Mouse (Mus musculus): Measurements from ENCODE around the gene Sigirr. TPM values are rescaled to one million over a fixed set of nuclear protein-coding genes. Genes with fewer than 3 reads are reported as not detected.

Gene Sigirr
- total and polyA plus RNA-seq, 2 experiments from 2014 or later: 4.2 to 16.8 TPM

DNA sequence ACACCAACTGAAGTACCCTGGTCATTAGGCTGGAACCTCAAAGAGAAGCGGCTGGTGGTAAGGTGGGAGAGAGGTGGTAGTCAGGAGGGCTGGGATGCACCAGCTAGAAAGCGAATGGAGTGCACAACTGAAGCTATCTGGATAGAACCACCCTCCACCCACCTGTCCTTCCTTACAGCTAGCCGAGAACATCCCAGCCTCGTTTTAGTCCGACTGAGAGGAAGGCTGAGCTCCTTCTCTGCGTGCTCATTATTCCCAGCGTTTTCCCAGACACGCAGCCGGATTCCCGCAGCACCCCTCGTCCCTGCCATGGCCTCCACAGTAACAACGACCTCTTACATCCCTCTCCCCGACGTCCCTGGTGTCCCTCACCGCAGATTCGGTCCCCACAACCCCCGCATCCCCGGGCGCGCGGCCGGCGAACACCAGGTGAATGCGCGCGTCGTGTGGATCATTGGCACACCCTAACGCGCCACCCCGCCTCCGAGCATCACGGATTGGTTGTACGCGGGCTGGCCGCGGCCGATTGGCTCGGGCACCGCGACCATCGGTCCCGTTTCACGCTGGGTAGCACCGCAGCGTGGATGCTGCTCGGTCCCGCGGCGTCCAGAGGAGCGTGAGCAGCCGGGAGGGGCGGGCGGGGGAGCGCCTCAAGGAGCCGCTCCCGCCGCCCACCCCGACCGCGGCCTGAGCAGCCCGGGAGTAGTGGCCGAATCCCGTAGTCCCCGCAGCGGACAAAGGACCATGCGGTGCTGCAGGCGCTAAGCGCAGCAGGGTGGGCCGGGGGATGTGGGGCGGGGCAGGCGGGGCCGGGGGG, 39.7 kb downstream of the Sigirr start, which contains the start of gene B4galnt4:
Gene B4galnt4 (plus strand): TSS at position 679 of the 817 bp plus-strand sequence.
- Histone ChIP-seq H3K9me3 (replicated peaks; ENCODE audit: control insufficient read depth, low read length) (0 out of 2 replicates have a peak, but pooled peaks cover 3% of the 10 kb centered on the region), H3K4me1 (ENCODE audit: control insufficient read depth, insufficient read depth) (0 out of 2 replicates have a peak, but pooled peaks cover 3% of the 10 kb centered on the region), H3K4me3 (ENCODE audit: low read depth, low read length) (peak within 1 kb of the TSS; percentile 48), H3K27ac (ENCODE audit: low read depth) (no peak within 1 kb of the TSS), H3K36me3 (replicated peaks; ENCODE audit: control insufficient read depth, insufficient read depth, low read length) (no peaks in the 10 kb centered on the region), H3K9ac (replicated peaks; ENCODE audit: low read depth, low read length) (peak within 1 kb of the TSS; percentile 24; the same call in 1 of the 2 replicates), H3K27me3 (ENCODE audit: control insufficient read depth, insufficient read depth, low read length) (peaks cover 54% of the 10 kb centered on the region), H3K4me2 (ENCODE audit: low read depth, low read length) (peak within 1 kb of the TSS; percentile 67)
- ATAC-seq (ENCODE audit: insufficient read depth, low read depth): peak; percentile 68
- TF ChIP-seq CTCF (IDR thresholded peaks at IDR 0.05; ENCODE audit: low read depth): no peak
- TF ChIP-seq EP300 (IDR thresholded peaks at IDR 0.05; ENCODE audit: low read depth): no peak
- WGBS: under 1% methylated on average over 70 of the region's 72 CpGs
- DNase-seq (ENCODE audit: low spot score): no peak

DNA sequence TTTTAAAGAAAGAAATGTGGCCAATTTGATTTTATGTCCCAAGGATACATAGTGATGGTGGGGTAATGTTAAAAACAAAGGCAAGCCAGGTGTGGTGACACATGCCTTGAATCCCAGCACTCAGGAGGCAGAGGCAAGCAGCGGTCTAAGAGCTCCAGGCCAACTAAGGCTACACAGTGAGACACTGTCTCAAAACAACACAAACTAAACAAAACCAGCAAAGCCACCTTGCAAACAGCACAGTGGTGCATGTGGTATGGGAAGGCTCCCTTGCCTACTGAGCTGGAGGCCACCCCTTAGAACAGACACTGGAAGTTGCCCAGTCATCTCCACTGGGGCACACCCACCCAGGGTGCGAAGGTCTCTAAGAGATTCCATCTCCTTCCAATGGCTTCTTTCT, 40.4 kb downstream of the Sigirr start:
- Histone ChIP-seq H3K4me1 (ENCODE audit: control insufficient read depth, insufficient read depth) (0 out of 2 replicates have a peak, but pooled peaks cover 3% of the 10 kb centered on the region), H3K9ac (replicated peaks; ENCODE audit: low read depth, low read length) (no peak overlapping the region), H3K9me3 (replicated peaks; ENCODE audit: control insufficient read depth, low read length) (0 out of 2 replicates have a peak, but pooled peaks cover 4% of the 10 kb centered on the region), H3K36me3 (replicated peaks; ENCODE audit: control insufficient read depth, insufficient read depth, low read length) (no peaks in the 10 kb centered on the region), H3K27me3 (ENCODE audit: control insufficient read depth, insufficient read depth, low read length) (peaks cover 54% of the 10 kb centered on the region), H3K27ac (ENCODE audit: low read depth) (no peak overlapping the region), H3K4me2 (ENCODE audit: low read depth, low read length) (no peak overlapping the region), H3K4me3 (ENCODE audit: low read depth, low read length) (no peak overlapping the region)
- TF ChIP-seq CTCF (IDR thresholded peaks at IDR 0.05; ENCODE audit: low read depth): no peak
- no peak for TF ChIP-seq EP300 (IDR thresholded peaks at IDR 0.05; ENCODE audit: low read depth)
- DNase-seq (ENCODE audit: low spot score): no peak
- WGBS: 78% methylated on average over 2 of the region's 2 CpGs
- no peak for ATAC-seq (ENCODE audit: insufficient read depth, low read depth)

DNA sequence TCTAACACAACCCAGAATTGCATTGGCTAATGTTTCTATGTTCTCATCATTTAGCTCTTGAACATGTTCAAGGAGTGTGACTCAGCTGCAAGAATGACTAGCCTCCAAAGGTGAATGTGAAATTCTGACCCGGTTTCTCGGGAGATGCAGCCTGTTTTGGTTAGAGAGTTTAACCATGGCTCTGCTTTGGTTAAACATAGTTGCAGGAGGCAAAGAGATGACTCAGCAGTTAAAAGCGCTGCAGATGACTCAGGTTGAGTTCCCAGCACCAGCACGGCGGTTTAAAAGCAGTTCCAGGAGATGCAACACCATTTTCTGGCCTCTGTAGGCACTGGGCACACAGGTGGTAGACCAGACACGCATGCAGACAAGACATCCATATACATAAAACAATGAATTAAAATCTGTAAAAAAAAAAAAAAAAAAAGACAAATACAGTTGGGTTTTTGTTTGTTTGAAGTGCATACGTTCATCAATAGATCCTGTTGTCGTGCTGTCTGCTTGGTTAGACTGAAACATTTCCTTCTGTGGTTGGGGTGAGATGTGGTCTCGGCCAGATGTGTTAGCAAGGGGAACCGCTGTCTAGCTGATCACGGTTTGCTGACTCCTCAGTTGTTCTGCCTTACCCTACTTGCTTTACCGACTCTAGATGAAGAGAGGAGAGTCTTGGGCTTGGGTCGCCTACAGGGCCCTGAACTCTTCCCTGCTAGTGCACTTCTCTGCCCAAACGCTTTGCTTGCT, 41.6 kb downstream of the Sigirr start:
- ATAC-seq (ENCODE audit: insufficient read depth, low read depth): no peak
- TF ChIP-seq EP300 (IDR thresholded peaks at IDR 0.05; ENCODE audit: low read depth): no peak
- TF ChIP-seq CTCF (IDR thresholded peaks at IDR 0.05; ENCODE audit: low read depth): no peak
- Histone ChIP-seq H3K4me3 (ENCODE audit: low read depth, low read length) (no peak overlapping the region), H3K4me1 (ENCODE audit: control insufficient read depth, insufficient read depth) (0 out of 2 replicates have a peak, but pooled peaks cover 3% of the 10 kb centered on the region), H3K4me2 (ENCODE audit: low read depth, low read length) (no peak overlapping the region), H3K9ac (replicated peaks; ENCODE audit: low read depth, low read length) (no peak overlapping the region), H3K27me3 (ENCODE audit: control insufficient read depth, insufficient read depth, low read length) (peaks cover 52% of the 10 kb centered on the region), H3K27ac (ENCODE audit: low read depth) (no peak overlapping the region), H3K9me3 (replicated peaks; ENCODE audit: control insufficient read depth, low read length) (0 out of 2 replicates have a peak, but pooled peaks cover 4% of the 10 kb centered on the region), H3K36me3 (replicated peaks; ENCODE audit: control insufficient read depth, insufficient read depth, low read length) (no peaks in the 10 kb centered on the region)
- DNase-seq (ENCODE audit: low spot score): no peak
- 79% methylated on average over 14 of the region's 14 CpGs for WGBS

GRCm38 (mm10) chr7:141057541-141057940, 42.8 kb downstream of the Sigirr start:
- H3K9ac ChIP-seq (replicated peaks; ENCODE audit: low read depth, low read length): no peak overlapping the region
- H3K4me1 ChIP-seq (ENCODE audit: control insufficient read depth, insufficient read depth): 0 out of 2 replicates have a peak, but pooled peaks cover 3% of the 10 kb centered on the region
- DNase-seq (ENCODE audit: low spot score) (no peak), ATAC-seq (ENCODE audit: insufficient read depth, low read depth) (no peak)
- TF ChIP-seq CTCF (IDR thresholded peaks at IDR 0.05; ENCODE audit: low read depth) (no peak), EP300 (IDR thresholded peaks at IDR 0.05; ENCODE audit: low read depth) (no peak)
- H3K4me2 ChIP-seq (ENCODE audit: low read depth, low read length): no peak overlapping the region
- no peak overlapping the region for H3K4me3 ChIP-seq (ENCODE audit: low read depth, low read length)
- H3K27ac ChIP-seq (ENCODE audit: low read depth): no peak overlapping the region
- WGBS: 72% methylated on average over 1 of the region's 1 CpGs
- H3K27me3 ChIP-seq (ENCODE audit: control insufficient read depth, insufficient read depth, low read length): peaks cover 40% of the 10 kb centered on the region
- no peaks in the 10 kb centered on the region for H3K36me3 ChIP-seq (replicated peaks; ENCODE audit: control insufficient read depth, insufficient read depth, low read length)
- 0 out of 2 replicates have a peak, but pooled peaks cover 4% of the 10 kb centered on the region for H3K9me3 ChIP-seq (replicated peaks; ENCODE audit: control insufficient read depth, low read length)

- Histone ChIP-seq H3K27me3 (ENCODE audit: control insufficient read depth, insufficient read depth, low read length) (peaks cover 35% of the 10 kb centered on the region), H3K9ac (replicated peaks; ENCODE audit: low read depth, low read length) (no peak overlapping the region), H3K4me3 (ENCODE audit: low read depth, low read length) (no peak overlapping the region), H3K4me1 (ENCODE audit: control insufficient read depth, insufficient read depth) (0 out of 2 replicates have a peak, but pooled peaks cover 3% of the 10 kb centered on the region), H3K36me3 (replicated peaks; ENCODE audit: control insufficient read depth, insufficient read depth, low read length) (no peaks in the 10 kb centered on the region), H3K27ac (ENCODE audit: low read depth) (no peak overlapping the region), H3K4me2 (ENCODE audit: low read depth, low read length) (no peak overlapping the region), H3K9me3 (replicated peaks; ENCODE audit: control insufficient read depth, low read length) (0 out of 2 replicates have a peak, but pooled peaks cover 4% of the 10 kb centered on the region)
- no peak for TF ChIP-seq EP300 (IDR thresholded peaks at IDR 0.05; ENCODE audit: low read depth)
- no peak for TF ChIP-seq CTCF (IDR thresholded peaks at IDR 0.05; ENCODE audit: low read depth)
- DNase-seq (ENCODE audit: low spot score) (no peak), ATAC-seq (ENCODE audit: insufficient read depth, low read depth) (no peak)
- WGBS: 73% methylated on average over 6 of the region's 6 CpGs
Observed at GRCm38 (mm10) chr7:141056976-141057375, 43.4 kb downstream of the Sigirr start.
